Mouse (Mus musculus): ENCODE data around the gene Rap1gap2.

GRCm38 (mm10) chr11:74660336-74660735 lies 49.6 kb upstream of the Rap1gap2 start:
- TF ChIP-seq CTCF (IDR thresholded peaks at IDR 0.05; ENCODE audit: borderline replicate concordance, insufficient read depth, low read depth, low read length), result no peak
- TF ChIP-seq POLR2A (IDR thresholded peaks at IDR 0.05; ENCODE audit: borderline replicate concordance, insufficient read depth, low read length), result no peak

Data from cerebellum, adult 2 months (tissue).